Mouse (Mus musculus) neural tube, embryonic 12.5 days (tissue): ENCODE results near the gene Gatd1. TPM values are rescaled to one million over a fixed set of nuclear protein-coding genes. Genes with fewer than 3 reads are reported as not detected.
"Not testable (repeated sequence)": the region's sequence is repeated elsewhere in the genome, so short reads cannot be mapped to it uniquely, and the experiment has no call there.

Experiments
- ATAC-seq: fragments of 200-750 bp; cut with Nextera tagmentation; 2 replicates; pipeline ENCODE4 v1.8.0; 2017; ENCODE audit warnings: low read depth, mild to moderate bottlenecking, moderate TSS enrichment, moderate library complexity; ENCODE audit not compliant: low FRiP score
- H3K27ac ChIP-seq: fragments of 300-500 bp; sonication (generic); 2 replicates; pipeline ENCODE4 v1.5.1; 2016
- H3K27me3 ChIP-seq: fragments of 300-500 bp; sonication (generic); replicated peaks from 2 replicates; pipeline ENCODE4 v1.6.1; 2016; ENCODE audit warnings: mild to moderate bottlenecking
- H3K36me3 ChIP-seq: fragments of 300-500 bp; sonication (generic); 2 replicates; pipeline ENCODE4 v1.6.1; 2016; ENCODE audit warnings: mild to moderate bottlenecking
- H3K4me1 ChIP-seq: fragments of 300-500 bp; sonication (generic); 2 replicates; pipeline ENCODE4 v1.6.1; 2016
- H3K4me2 ChIP-seq: fragments of 300-500 bp; sonication (generic); replicated peaks from 2 replicates; pipeline ENCODE4 v1.6.1; 2016; ENCODE audit warnings: mild to moderate bottlenecking
- H3K4me3 ChIP-seq: fragments of 300-500 bp; sonication (generic); 2 replicates; pipeline ENCODE4 v1.5.1; 2016
- H3K9ac ChIP-seq: fragments of 300-500 bp; sonication (generic); 2 replicates; pipeline ENCODE4 v1.6.1; 2016; ENCODE audit warnings: mild to moderate bottlenecking
- H3K9me3 ChIP-seq: fragments of 300-500 bp; sonication (generic); 2 replicates; pipeline ENCODE4 v1.6.1; 2016; ENCODE audit warnings: mild to moderate bottlenecking
- WGBS: fragments of 180-500 bp; shearing (Covaris S2); methylation state at CpG from one replicate; pipeline ENCODE4 v1.1.7; 2016; 5-methylcytosine and 5-hydroxymethylcytosine counted together
- polyA plus RNA-seq: library from polyadenylated mRNA; unstranded; fragments of >200 nt; fragmentation: Nextera tagmentation; extraction: Ambion mirVana; gene quantifications from 2 replicates; pipeline ENCODE4 v1.2.1, GENCODE M21; 2016

Gene Gatd1
- polyA plus RNA-seq, 1 experiment from 2014 or later: 50.5 TPM

GRCm38 (mm10) chr7:141416144-141416841 is 2.4 kb upstream of the Gatd1 start:
- Histone ChIP-seq H3K9me3 (no peaks in the 10 kb centered on the region), H3K27ac (no peak overlapping the region), H3K4me3 (no peak overlapping the region), H3K9ac (no peak overlapping the region), H3K27me3 (no peaks in the 10 kb centered on the region), H3K36me3 (no peaks in the 10 kb centered on the region), H3K4me1 (peaks cover 13% of the 10 kb centered on the region), H3K4me2 (no peak overlapping the region)
- ATAC-seq: no peak
- 81% methylated on average over 6 of the region's 6 CpGs for whole genome bisulfite sequencing

GRCm38 (mm10) chr7:141413331-141413730 is 605 bp downstream of the Gatd1 start:
- H3K27me3 ChIP-seq: no peaks in the 10 kb centered on the region
- H3K4me1 ChIP-seq: peaks cover 13% of the 10 kb centered on the region
- peak; percentile 29 for ATAC-seq
- peak overlapping the region; percentile 75 for H3K27ac ChIP-seq
- peaks cover 27% of the 10 kb centered on the region for H3K36me3 ChIP-seq
- 4% methylated on average over 16 of the region's 16 CpGs for WGBS
- no peaks in the 10 kb centered on the region for H3K9me3 ChIP-seq
- H3K4me3 ChIP-seq: peak overlapping the region; percentile 65
- peak overlapping the region; percentile 84 for H3K9ac ChIP-seq
- H3K4me2 ChIP-seq: peak overlapping the region; percentile 86

DNA sequence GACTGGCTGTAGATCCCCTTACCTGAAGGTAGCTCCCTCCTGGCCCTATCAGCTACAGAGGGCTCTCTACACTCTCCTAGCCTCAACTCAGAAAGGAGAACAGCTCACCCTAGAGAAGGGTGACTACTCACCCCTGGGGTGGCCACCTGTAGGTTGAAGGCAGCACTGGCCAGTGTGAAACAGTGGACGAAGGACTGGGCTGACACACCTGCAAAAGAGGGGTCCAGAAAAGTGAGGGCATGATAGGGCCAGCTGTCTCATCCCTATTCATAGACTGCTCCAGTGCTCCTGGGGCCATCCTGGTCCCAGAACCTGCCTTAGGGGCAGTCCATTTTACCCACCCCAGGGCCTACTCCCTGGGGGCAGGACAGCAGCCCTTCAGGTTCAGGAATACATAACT is 2.3 kb downstream of the Gatd1 start:
- H3K9ac ChIP-seq: peak overlapping the region; percentile 22

GRCm38 (mm10) chr7:141410631-141411030 is 3.3 kb downstream of the Gatd1 start:
- Histone ChIP-seq H3K27ac (no peak overlapping the region), H3K9ac (no peak overlapping the region), H3K4me1 (peaks cover 13% of the 10 kb centered on the region), H3K36me3 (peaks cover 30% of the 10 kb centered on the region), H3K4me2 (no peak overlapping the region), H3K27me3 (no peaks in the 10 kb centered on the region), H3K9me3 (no peaks in the 10 kb centered on the region), H3K4me3 (no peak overlapping the region)
- 91% methylated on average over 8 of the region's 8 CpGs for WGBS
- ATAC-seq: no peak

More for the DNA sequence above, 2.3 kb downstream of the Gatd1 start:
- Histone ChIP-seq H3K4me3 (no peak overlapping the region), H3K9me3 (no peaks in the 10 kb centered on the region), H3K4me2 (no peak overlapping the region; the same call in 1 of the 2 replicates), H3K4me1 (peaks cover 13% of the 10 kb centered on the region), H3K36me3 (peaks cover 30% of the 10 kb centered on the region), H3K27ac (no peak overlapping the region), H3K27me3 (no peaks in the 10 kb centered on the region)
- no peak for ATAC-seq
- 90% methylated on average over 1 of the region's 1 CpGs for WGBS

- peak; percentile 41; the same call in 1 of the 2 replicates for ATAC-seq
- Histone ChIP-seq H3K36me3 (peaks cover 30% of the 10 kb centered on the region), H3K4me1 (peaks cover 7% of the 10 kb centered on the region), H3K27me3 (no peaks in the 10 kb centered on the region), H3K9ac (no peak overlapping the region), H3K9me3 (no peaks in the 10 kb centered on the region), H3K27ac (no peak overlapping the region), H3K4me2 (no peak overlapping the region), H3K4me3 (no peak overlapping the region)
- WGBS: 16% methylated on average over 11 of the region's 11 CpGs
Observed at GRCm38 (mm10) chr7:141408833-141409232, 5.1 kb downstream of the Gatd1 start.

GRCm38 (mm10) chr7:141407670-141408069 is 6.3 kb downstream of the Gatd1 start:
- H3K27ac ChIP-seq, H3K4me2 ChIP-seq, H3K4me3 ChIP-seq, H3K9ac ChIP-seq, H3K9me3 ChIP-seq, H3K4me1 ChIP-seq, H3K27me3 ChIP-seq, ATAC-seq: not testable (repeated sequence)
- 91% methylated on average over 7 of the region's 7 CpGs for WGBS
- H3K36me3 ChIP-seq: peaks cover 40% of the 10 kb centered on the region

- peaks cover 54% of the 10 kb centered on the region for H3K36me3 ChIP-seq
- WGBS: 87% methylated on average over 4 of the region's 4 CpGs
- no peak overlapping the region for H3K27ac ChIP-seq
Observed at GRCm38 (mm10) chr7:141405466-141405865, 8.5 kb downstream of the Gatd1 start.

DNA sequence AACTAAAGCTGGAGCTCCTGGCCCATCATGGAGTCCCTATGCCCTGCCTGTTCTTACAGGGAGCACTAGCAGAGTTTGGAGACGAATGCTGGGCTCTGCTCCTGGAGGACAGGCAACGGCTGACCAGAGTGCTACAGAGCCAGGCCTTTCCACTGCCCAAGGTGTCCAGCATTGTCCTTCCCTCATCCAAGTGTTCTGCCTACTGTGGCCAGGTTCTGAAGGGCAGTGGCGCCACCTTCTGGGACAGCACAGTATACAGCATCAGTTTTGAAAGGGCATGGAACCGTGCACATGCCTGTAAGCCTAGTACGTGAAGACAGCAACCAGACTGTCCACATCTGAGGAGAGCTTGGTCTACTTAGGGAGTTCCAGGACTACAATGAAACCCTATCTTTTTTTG is 10.6 kb downstream of the Gatd1 start:
- H3K4me1 ChIP-seq: no peaks in the 10 kb centered on the region
- H3K9ac ChIP-seq: no peak overlapping the region
- H3K4me3 ChIP-seq: no peak overlapping the region
- no peaks in the 10 kb centered on the region for H3K9me3 ChIP-seq
- no peak overlapping the region for H3K27ac ChIP-seq
- peak; percentile 50; the same call in 1 of the 2 replicates for ATAC-seq
- whole genome bisulfite sequencing: 44% methylated on average over 5 of the region's 5 CpGs
- no peak overlapping the region for H3K4me2 ChIP-seq
- no peaks in the 10 kb centered on the region for H3K27me3 ChIP-seq
- peaks cover 55% of the 10 kb centered on the region for H3K36me3 ChIP-seq

More at GRCm38 (mm10) chr7:141405466-141405865, 8.5 kb downstream of the Gatd1 start:
- no peak overlapping the region for H3K9ac ChIP-seq
- no peaks in the 10 kb centered on the region for H3K4me1 ChIP-seq
- no peak overlapping the region for H3K4me2 ChIP-seq
- no peaks in the 10 kb centered on the region for H3K27me3 ChIP-seq
- H3K4me3 ChIP-seq: no peak overlapping the region
- no peak for ATAC-seq
- no peaks in the 10 kb centered on the region for H3K9me3 ChIP-seq

DNA sequence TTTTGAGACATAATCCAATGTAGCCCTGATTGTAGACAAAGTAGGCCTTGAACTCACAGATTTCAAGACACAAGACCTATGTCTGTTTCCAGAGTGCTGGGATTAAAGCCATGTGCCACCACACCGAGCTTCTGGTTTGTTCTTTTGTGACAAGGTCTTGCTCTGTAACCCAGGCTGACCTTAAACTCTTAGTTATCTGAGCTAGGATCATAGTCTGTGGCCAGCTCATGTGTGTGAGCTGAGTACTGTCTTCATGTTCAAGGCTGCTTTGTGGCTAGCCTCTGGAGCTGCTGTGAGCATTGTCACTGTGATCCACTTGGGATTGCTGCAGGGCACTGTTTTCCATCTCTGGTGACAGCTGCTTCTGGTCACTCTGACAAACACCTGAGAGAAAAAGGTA is 18.6 kb downstream of the Gatd1 start:
- Histone ChIP-seq H3K36me3 (peaks cover 34% of the 10 kb centered on the region), H3K9me3 (no peaks in the 10 kb centered on the region), H3K9ac (no peak overlapping the region), H3K4me1 (peaks cover 15% of the 10 kb centered on the region), H3K4me3 (no peak overlapping the region), H3K27me3 (no peaks in the 10 kb centered on the region), H3K4me2 (no peak overlapping the region), H3K27ac (no peak overlapping the region)
- no peak for ATAC-seq
- WGBS: 90% methylated on average over 1 of the region's 1 CpGs

DNA sequence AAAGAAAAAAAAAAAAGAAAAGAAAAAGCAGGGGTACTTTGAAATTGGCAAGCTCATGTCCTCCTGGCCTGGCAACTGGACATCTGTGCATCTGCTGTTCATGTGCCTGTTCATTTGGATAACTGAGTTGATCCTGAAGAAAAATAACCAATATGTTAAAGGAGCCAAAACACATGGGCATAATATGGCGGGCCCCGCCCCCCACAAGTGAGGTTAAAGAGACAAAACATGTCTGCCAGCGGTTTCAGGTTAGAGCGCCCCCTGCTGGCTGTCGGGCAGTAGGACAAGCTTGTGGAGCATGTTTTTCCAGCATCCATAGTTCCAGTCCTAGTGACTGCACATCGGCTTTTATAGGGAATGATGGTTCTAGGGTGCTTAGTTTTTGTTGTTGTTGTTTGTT is 19.2 kb downstream of the Gatd1 start:
- H3K36me3 ChIP-seq: peaks cover 29% of the 10 kb centered on the region
- H3K9ac ChIP-seq: no peak overlapping the region
- no peaks in the 10 kb centered on the region for H3K27me3 ChIP-seq
- 25% methylated on average over 6 of the region's 6 CpGs for WGBS
- H3K4me3 ChIP-seq: no peak overlapping the region
- no peak for ATAC-seq
- peaks cover 15% of the 10 kb centered on the region for H3K4me1 ChIP-seq
- no peaks in the 10 kb centered on the region for H3K9me3 ChIP-seq
- H3K4me2 ChIP-seq: no peak overlapping the region
- no peak overlapping the region for H3K27ac ChIP-seq

DNA sequence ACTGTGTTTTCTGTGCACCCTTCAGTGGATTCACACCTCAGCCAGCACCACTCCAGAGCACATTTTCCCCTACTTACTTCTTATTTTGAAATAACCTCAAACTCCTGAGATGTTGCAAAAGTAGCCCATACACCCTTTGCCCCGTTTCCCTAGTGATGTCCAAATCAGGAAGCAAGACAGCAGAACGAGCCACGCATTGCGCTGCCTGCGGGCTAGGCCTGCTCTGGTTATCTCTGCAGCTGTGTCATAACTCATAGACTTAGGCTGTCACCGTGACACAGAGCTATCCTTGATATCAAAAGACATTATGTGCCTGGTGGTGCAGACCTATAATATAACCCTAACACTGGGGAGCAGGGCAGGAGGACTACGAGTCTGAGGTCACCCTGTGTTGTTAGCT is 19.8 kb downstream of the Gatd1 start:
- 91% methylated on average over 7 of the region's 7 CpGs for WGBS

GRCm38 (mm10) chr7:141392552-141393222 is 21.2 kb downstream of the Gatd1 start:
- H3K27ac ChIP-seq: peak overlapping the region; percentile 27; the same call in 1 of the 2 replicates
- peak overlapping the region; percentile 76 for H3K4me2 ChIP-seq
- no peak; the same call in 1 of the 2 replicates for ATAC-seq
- H3K9ac ChIP-seq: peak overlapping the region; percentile 52
- peak overlapping the region; percentile 63 for H3K4me3 ChIP-seq
- H3K4me1 ChIP-seq: peaks cover 15% of the 10 kb centered on the region
- 33% methylated on average over 9 of the region's 9 CpGs for WGBS
- H3K36me3 ChIP-seq: peaks cover 11% of the 10 kb centered on the region; the same call in 1 of the 2 replicates
- H3K27me3 ChIP-seq: 0 out of 2 replicates have a peak, but pooled peaks cover 3% of the 10 kb centered on the region
- no peaks in the 10 kb centered on the region for H3K9me3 ChIP-seq

More for the DNA sequence above, 19.8 kb downstream of the Gatd1 start:
- no peak overlapping the region for H3K27ac ChIP-seq
- peaks cover 15% of the 10 kb centered on the region for H3K4me1 ChIP-seq
- H3K4me2 ChIP-seq: no peak overlapping the region
- peaks cover 23% of the 10 kb centered on the region for H3K36me3 ChIP-seq
- H3K27me3 ChIP-seq: 0 out of 2 replicates have a peak, but pooled peaks cover under 1% of the 10 kb centered on the region
- no peak for ATAC-seq
- no peak overlapping the region for H3K9ac ChIP-seq
- no peak overlapping the region for H3K4me3 ChIP-seq
- no peaks in the 10 kb centered on the region for H3K9me3 ChIP-seq
